Mouse (Mus musculus): ENCODE results near the gene Mybpc3.
"Not testable (repeated sequence)": the region's sequence is repeated elsewhere in the genome, so short reads cannot be mapped to it uniquely, and the experiment has no call there.

Gene Mybpc3

DNA sequence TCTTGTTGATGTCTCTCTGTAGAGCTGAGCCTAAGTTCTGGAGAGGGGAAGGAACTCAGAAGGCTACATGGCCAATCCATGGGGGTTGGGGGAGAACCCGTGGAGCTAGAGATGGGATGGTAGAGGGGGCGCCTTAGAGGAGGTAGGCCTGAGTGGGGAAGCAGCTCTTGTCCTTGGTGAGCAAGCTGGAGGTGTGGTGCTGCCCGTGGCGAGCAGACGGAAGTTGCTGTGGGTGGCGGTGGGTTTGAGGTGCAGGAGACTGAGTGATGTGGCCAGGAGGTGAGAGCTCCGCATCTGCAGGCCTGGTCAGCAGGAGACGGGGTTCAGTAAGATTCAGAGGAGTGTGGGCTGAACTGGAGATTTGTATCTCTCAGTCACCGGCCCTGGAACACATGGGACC, 30.5 kb upstream of the Mybpc3 start:
- no peak for DNase-seq (ENCODE audit: low read depth, low spot score)

DNA sequence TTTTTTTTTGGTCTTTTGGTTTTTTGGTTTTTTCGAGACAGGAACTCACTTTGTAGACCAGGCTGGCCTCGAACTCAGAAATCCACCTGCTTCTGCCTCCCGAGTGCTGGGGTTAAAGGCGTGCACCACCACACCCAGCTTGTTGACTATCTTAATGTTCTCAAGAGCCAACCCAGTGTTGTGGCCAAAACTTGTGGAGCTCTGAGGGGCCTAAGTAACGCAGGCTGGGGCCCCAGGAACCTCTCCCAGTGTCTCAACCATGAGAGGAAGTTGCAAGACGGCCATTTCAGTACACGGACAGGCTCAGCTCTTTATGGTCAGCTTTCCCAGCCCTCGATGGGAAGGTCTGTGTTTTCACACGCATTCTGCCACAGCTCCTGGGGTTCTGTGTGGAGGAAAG, 29.0 kb upstream of the Mybpc3 start:
- DNase-seq (ENCODE audit: low read depth, low spot score): no peak

DNA sequence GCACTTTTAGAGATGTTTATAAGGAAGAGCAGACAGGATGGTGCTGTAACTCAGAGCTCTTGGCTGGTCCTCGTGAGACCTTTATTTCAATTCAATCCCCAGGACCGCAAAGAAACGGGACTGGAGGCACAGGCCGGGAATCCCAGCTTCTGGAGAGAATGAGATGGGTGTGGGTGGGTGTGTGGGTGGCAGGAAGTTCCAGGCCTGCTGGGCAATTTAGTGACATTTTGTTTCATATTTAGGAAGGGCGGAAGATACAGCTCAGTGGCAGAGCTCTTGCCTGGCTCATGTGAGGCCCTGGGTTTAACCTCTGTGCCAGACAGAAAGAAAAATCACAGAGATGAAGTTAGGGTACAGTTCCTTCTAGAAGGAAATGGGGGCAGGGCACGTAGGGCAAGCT, 27.7 kb upstream of the Mybpc3 start:
- DNase-seq (ENCODE audit: low read depth, low spot score): no peak

DNA sequence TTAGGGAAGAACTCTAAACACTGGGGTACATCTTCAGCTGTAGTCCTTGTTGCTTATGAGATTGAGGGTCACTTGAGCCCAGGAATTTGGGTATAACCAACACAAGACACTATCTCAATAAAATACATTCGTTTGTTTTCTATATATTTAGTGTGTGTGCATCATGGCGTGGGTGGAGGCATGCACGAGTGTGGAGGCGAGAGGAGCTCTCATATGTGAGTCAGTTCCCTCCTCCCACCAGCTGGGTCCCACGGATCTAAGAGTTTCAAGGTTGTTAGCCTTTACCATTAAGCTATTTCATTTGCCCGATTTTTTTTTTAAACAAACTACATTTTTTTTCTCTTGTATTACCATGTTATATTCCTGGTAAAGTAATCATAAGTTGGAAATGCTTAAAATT, 27.1 kb upstream of the Mybpc3 start:
- no peak for DNase-seq (ENCODE audit: low read depth, low spot score)

DNA sequence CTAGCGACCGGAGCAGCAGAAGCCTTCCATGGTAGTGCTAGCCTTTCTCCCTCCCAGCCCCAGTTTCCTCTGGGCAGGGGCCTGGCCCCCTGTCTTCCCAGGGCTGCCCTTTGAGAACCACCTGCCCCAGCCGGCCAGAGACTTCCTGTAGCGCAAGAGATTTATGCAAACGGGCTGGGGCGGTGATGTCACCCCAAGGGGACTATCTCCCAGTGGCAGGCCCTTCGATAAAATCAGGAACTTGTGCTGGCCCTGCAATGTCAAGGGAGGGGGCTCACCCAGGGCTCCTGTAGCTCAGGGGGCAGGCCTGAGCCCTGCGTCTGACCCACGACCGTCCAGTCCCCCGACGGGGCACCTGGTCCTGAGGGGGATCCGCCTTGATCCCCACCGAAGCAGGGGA, 21.4 kb upstream of the Mybpc3 start:
- DNase-seq (ENCODE audit: low read depth, low spot score): no peak

DNA sequence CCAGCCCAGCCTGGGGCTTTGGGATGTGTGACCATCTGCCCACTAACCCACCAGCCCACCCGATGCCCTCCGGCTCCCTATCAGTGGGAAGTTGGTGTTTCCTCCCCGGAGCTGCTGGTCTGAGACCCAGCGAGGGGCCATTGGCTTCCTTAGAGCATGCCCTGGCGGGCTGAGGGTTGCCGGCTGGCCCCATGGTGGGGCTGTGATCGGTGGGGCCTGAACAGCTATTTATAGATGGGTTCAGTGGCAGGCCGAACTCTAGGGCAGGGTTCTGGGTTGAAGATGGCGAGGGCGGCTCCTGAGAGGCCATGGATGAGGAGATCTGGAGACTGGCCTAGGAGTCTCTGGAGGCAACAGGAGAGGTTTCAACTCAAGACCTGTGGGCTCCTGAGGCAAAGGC, 20.9 kb upstream of the Mybpc3 start:
- DNase-seq (ENCODE audit: low read depth, low spot score): no peak

DNA sequence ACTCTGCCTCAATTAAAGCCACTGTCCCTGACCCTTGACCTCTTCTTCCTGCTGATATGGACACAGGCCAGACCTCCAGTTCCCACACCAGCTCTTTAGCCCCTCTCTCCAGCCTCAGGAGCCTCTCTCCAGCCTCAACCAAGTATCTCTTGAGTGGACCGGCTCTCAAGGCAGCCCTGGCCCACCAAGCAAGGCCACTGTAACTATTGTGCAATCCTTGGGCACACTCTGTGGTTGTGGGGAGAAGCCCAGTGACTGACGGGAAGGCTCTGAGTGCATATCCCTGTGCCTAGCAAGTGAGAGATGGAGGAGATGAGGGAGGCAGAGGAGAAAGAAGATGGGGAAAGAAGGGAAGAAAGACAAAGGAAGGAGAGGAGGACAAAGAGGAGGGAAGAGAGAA, 19.8 kb upstream of the Mybpc3 start:
- no peak for DNase-seq (ENCODE audit: low read depth, low spot score)

DNA sequence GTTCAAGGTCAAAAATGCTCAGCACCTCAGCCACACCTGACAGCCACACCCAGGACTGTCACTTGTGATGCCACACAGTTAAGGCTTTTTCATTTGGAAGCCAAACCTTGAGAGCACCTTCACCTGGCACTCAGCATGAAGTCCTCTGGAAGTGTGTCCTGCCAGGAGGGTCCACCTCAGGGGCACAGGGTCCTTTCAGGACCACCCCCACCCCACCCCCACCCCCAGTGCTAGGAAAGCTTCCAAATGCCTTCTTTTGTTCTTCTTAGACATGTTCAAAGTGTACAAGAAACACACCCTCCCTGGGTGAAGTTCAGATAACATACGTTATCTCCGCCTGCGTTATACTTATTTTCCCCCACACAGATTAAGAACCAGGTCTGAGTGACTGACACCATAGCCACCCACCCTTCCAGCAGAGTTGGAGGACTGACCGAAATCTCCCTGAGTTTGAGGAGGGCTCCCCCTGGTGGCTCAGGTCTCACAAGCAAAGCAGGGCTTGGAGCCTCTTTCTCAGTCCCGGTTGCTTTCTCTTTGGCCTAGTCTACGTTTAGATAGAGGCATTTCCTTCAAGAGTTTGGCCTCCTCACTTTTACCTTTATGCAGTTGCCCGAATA, 16.7 kb upstream of the Mybpc3 start:
- DNase-seq (ENCODE audit: low read depth, low spot score): peak; percentile 81

DNA sequence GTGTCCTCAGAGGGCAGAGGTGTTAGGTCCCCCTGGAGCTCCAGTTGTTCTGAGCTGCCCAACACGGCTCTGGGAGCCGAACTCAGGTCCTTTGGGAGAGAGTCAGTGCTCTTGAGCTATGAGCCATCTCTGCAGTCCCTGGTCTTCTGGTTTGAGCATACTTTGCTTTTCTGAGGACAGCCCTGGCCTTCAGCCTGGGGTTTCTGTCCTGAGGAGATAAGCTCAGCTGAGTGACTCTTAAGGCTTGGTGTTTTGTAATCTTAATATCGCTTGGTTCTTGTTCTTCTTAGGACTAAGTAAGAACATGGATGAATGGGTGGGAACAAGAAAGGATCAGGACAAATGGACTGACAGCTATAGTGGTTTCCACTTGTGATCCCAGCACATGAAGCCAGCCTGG, 9.8 kb upstream of the Mybpc3 start:
- no peak for DNase-seq (ENCODE audit: low read depth, low spot score)

DNA sequence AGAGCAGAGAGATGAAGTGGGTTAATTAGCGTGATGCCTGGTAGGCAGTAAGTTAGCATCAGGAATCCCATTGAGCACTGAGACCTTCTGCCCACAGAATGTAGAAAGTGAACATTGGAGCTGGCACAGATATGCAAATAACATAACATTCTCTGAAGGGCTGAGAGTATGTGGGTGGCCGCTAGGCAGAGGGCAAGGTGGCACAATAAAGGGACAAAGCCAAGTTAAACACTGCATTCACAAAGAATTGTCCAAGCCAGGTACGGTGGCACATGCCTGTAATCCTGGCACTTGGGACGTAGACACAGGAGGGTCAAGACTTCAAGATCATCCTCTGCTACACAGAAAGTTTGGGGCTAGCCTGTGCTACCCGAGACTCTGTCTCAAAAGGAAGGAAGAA, 8.7 kb upstream of the Mybpc3 start:
- DNase-seq (ENCODE audit: low read depth, low spot score): no peak

DNA sequence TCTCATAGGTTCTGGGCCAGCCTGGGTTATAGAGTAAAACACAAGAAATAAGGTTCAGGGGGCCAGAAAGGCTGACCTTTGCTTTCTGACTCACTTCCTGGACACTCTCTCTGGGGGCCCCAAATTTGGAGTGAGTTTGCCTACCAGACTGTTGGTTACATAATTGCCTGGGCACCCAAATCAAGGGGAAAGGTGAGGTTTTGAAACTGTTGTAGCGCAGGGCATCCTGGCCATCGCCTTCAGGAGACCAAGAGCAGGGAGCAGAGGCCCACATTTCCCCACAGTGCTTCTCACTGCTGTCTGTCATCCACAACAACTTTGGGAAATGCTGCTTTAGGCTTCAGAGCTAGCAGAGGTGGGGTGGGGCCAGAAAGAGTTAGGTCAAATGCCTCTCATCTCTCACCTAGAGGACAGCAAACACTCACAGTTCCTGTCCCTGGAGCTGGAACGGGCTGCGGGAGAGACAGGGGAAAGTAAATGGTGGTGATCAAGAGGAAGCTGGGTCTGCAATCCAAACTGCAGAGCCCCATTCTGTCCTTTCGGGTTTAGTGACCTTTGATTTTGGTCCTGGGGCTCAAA, 8.0 kb upstream of the Mybpc3 start:
- no peak for DNase-seq (ENCODE audit: low read depth, low spot score)

DNA sequence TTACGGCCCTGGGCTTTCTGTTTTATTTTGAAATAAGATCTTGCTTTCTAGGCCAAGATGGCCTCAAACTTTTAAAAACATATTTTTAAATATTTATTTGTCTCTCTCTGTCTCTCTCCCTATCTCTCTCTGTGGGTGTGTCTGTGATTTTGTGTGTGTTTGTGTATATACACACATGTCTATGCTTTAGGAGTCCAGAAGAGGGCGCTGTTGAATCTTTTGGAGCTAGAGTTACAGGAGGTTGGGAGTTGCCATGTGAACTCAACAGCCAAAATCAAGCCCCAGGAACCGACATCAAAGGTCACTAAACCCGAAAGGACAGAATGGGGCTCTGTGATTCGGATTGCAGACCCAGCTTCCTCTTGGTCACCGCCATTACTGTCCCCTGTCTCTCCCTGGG, 7.5 kb upstream of the Mybpc3 start:
- no peak for DNase-seq (ENCODE audit: low read depth, low spot score)

DNA sequence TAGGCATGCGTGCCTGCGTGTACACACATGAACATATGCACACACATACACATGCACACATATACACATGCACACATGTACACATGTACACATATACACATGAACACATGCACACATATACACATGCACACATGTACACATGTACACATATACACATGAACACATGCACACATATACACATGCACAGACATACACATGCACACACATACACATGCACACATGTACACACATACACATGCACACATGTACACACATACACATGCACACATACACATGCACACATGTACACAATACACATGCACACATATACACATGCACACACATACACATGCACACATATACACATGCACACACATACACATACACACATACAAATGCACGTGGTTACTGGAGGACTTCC, 6.1 kb upstream of the Mybpc3 start:
- DNase-seq (ENCODE audit: low read depth, low spot score): not testable (repeated sequence)

DNA sequence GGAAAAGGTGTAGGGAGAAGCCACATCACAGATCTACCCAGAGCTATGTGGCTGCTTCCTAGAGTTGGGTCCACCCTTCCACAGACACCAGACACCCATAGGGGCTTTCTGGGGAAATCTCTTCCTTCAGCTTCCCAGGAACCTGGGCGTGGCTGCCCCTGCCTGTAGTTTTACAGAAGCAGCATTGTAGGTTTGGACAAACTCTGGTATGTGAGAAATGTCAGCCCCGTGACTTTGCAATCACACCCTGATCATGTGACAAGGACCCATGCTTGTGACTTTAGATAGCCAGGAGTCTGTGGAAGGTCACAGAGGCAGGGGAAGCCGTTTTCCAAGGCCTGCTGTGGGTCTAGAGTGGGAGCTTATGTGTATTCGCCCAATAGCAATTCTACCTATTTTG, 5.5 kb upstream of the Mybpc3 start:
- DNase-seq (ENCODE audit: low read depth, low spot score): no peak

DNA sequence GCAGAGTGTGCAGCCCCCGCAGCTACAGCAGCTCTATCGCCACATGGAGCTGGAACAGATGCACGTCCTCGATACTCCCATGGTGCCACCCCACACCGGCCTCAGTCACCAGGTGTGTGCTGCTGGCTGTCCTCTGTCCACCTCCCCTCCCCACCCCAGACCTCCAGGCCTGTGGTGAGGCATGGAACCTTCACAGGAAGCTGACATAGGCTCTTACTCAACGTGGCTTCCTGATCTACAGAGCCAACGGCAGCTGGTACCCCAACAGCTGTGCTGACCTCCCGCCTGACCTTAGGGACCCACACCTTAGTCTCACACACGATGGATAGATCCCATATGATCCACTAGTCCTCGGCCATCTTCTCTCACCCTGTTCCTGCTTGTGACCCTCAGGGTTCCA, 4.6 kb upstream of the Mybpc3 start:
- no peak for DNase-seq (ENCODE audit: low read depth, low spot score)

DNA sequence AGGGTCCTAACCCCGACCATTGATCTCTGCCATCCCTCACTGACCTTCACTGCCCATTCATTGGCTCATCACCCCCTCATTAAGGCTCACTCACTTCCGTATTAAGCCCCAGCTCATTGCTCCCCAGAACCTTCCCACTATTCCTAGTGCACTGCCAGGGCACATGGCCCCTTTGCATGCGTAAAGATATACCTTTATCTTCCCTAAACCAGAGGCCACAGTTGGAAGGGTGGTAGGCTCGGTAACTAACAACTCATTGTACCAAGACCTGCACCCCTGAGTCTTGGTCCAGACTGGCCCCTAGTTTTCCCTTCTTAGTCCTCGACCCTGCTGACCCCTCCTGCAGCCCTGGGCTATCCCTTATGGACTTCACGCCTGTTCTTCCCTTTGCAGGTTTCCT, 4.1 kb upstream of the Mybpc3 start:
- no peak for DNase-seq (ENCODE audit: low read depth, low spot score)

DNA sequence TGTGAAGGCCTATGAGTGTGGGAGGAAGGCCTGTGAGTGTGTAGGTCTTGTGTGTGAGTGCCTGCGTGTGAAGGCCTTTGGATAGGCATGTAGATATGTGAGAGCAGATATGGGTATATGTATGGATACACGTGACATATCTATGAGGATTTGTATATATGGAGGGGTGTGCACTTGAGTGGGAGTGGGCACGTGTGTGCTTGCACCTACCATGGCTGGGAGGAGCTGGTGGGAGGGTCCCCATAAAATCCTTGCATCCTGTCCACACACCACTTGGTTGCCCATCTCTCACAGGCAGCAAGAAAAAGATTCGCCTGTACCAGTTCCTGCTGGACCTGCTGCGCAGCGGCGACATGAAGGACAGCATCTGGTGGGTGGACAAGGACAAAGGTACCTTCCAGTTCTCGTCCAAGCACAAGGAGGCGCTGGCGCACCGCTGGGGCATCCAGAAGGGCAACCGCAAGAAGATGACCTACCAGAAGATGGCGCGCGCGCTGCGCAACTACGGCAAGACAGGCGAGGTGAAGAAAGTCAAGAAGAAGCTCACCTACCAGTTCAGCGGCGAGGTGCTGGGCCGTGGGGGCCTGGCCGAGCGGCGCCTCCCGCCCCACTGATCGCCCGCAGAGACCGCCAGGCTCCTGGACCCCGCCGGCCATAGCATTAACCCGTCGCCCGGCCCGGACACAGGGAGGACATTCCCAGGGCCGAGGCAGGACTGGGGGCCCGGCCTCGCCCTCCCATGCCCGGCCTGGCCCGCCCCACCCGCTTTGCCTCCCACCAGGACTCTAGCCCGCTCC, 3.0 kb upstream of the Mybpc3 start:
- DNase-seq (ENCODE audit: low read depth, low spot score): peak; percentile 64

DNA sequence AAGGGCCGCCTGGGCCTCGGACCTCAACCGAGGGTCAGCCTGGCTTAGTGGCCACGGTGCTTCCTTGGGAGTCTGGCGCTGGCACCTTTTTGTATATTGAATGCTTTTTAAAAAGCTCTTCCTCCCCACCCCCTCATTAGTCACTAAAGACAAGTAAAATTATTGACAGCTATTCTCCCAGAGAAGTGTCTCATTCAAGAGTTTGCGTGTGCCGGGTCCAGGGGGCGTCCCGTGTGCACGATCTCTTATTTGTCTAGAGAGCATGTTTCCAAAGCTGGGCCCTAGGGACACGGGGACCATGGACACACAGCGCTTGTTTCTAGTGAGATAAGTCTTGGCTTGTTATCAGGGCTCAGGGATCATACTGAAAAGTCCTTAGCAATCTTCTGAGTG, 2.4 kb upstream of the Mybpc3 start:
- DNase-seq (ENCODE audit: low read depth, low spot score): no peak

DNA sequence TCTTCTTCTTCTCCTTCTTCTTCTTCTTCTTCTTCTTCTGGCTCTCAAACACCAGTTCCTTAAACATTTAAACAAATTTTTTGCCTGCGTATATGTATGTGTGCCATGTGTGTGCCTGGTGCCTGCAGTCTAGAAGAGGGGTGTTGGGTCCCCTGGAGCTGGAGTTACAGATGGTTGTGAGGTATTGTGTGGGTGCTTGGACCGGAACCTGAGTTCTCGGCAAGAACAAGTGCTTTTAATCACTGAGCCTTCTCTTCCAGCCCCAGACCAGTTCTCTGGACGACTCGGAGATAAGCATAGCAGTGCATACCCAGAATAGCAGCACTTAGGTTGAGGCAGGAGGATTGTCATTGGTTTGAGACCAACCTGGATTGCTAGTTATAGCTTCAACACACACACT, 1.1 kb upstream of the Mybpc3 start:
- DNase-seq (ENCODE audit: low read depth, low spot score): peak; percentile 60

DNA sequence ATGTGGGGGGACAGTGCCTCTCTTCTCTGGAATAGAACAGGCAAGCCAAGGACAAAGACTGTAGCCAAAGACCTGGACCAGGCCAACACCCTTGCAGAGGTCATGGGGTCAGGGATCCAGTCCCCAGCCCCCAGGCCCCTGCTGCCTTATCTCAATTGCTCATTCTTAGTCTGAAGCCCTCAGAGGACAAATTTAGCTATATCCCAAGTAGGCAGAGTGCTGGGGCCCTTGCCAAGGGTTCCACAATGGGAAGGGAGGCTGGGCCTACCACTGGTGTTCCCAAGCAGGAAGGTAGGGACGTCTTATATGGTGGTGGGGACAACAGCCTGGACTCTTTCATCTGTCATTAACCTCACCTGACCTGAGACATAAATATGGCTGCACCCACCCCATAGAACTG, 703 bp downstream of the Mybpc3 start:
- DNase-seq (ENCODE audit: low read depth, low spot score): no peak

DNA sequence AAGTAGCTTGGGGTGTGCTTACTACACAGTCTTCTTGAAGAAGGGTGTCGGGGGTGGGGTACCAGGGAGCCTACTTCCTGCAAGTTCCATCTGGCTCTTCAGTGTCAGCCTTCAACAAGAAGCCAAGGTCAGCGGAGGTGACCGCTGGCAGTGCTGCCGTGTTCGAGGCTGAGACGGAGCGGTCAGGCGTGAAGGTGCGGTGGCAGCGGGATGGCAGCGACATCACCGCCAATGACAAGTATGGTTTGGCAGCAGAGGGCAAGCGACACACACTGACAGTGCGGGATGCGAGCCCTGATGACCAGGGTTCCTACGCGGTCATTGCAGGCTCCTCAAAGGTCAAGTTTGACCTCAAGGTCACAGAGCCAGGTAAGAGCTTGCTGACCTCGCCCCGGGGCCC, 1.1 kb downstream of the Mybpc3 start:
- no peak for DNase-seq (ENCODE audit: low read depth, low spot score)

DNA sequence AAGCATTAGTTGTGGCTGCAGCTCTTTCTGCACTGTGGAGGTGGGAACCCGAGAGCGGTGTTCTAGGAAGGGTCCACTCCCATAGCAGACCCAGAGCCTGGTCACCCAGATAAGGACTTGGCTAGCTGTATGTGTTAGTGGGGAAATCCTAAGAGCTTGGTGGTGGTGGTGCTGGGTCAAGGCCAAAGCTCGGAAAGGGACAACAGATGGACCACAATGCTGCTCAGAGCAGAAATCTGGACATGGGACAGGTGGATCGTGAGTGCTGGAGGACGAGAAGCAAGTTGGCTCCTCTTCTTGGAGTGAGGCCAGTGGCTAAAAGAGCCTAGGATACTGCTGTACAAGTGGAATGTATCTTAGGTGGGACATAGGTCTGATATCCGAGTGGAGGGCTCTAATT, 1.6 kb downstream of the Mybpc3 start:
- DNase-seq (ENCODE audit: low read depth, low spot score): no peak

DNA sequence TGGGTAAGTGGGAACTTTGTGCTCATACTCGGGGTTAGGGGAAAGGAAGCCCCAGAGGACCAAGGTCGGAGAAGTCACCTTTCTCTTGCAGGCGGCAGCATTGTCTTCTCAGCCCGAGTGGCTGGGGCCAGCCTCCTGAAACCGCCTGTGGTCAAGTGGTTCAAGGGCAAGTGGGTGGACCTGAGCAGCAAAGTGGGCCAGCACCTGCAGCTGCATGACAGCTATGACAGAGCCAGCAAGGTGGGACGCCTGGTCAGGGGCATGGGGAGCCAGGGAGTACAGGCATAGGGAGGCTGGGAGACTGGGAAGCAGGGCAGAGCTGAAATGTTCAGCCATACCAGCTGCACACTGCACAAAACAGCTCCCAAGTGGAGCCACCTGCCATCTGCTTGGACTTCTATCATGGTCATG, 2.3 kb downstream of the Mybpc3 start:
- no peak for DNase-seq (ENCODE audit: low read depth, low spot score)
